Mouse (Mus musculus) layer of hippocampus, adult 9-10 months (tissue): Measurements from ENCODE around the gene Apobec2.

Experiments used
- DNase-seq: peaks from one replicate; pipeline ENCODE4 v3.0.0; 2022; ENCODE audit warnings: low spot score

Gene Apobec2

DNA sequence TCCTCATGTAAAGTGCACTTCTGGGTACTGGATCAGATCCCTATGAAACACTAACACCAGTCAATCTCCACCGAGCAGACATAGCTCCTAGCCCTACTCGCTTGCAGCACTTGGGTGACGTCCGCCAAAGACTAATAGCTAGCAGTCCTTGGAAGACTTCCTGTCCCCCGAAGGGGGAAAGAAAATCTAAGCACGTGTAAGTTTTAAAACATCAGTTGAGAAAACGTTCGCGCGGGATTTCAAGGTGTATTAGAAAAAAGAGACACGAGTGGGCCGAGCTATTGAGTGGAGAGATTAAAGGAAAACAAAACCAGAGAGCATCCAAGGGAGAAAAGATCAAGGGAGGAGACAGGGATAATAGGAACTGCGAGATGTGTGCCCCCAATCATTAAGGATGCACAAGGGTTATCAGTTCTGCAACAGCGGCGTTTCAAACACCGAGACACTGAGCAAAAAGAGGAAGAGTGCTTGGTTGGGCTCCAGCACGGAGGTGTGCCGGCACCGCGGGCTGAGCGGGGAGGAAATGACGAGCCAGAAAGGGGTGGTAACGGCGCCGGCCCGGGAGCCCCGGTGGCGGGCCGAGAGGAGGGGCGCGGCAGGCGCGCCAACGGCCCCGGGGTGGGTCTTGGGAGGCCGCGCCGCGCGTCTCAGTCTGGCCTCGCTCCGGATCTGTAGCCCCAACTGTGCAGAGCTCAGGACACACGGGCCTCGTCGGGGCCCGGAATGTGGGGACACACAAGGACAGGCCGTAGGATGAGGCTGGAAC, 24.0 kb downstream of the Apobec2 start:
- DNase-seq, result peak; percentile 37

GRCm38 (mm10) chr17:48407910-48408525, 24.7 kb downstream of the Apobec2 start:
- DNase-seq, result no peak

- DNase-seq, result no peak
Measured at GRCm38 (mm10) chr17:48407154-48407553, 25.6 kb downstream of the Apobec2 start.

- no peak for DNase-seq
Measured at GRCm38 (mm10) chr17:48404706-48405105, 28.0 kb downstream of the Apobec2 start.

- no peak for DNase-seq
Measured at GRCm38 (mm10) chr17:48403848-48404247, 28.9 kb downstream of the Apobec2 start.

GRCm38 (mm10) chr17:48402751-48403150, 30.0 kb downstream of the Apobec2 start:
- no peak for DNase-seq

GRCm38 (mm10) chr17:48401710-48402109, 31.0 kb downstream of the Apobec2 start:
- DNase-seq, result no peak

GRCm38 (mm10) chr17:48392616-48393015, 40.1 kb downstream of the Apobec2 start:
- peak; percentile 39 for DNase-seq

DNA sequence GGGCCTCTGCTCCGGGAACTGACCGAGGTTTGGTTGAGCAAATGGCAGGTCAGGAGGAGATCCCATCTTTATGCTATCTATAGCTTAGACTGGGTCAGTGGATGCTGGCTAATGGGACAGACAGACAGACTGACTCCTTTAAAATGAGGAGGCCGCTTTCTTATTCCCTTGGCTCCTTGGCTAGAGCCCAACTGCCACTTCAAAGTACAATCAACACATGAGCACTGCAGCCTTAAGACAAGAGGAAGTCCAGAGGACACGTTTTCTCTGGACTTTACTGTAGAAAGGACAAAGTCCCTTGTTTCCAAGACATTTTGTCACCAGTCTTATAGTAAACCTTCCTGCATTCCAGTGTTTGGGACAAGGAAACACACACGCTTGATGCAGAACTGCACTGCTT, 41.3 kb downstream of the Apobec2 start:
- DNase-seq, result no peak

- no peak for DNase-seq
Measured at GRCm38 (mm10) chr17:48389442-48389841, 43.3 kb downstream of the Apobec2 start.

DNA sequence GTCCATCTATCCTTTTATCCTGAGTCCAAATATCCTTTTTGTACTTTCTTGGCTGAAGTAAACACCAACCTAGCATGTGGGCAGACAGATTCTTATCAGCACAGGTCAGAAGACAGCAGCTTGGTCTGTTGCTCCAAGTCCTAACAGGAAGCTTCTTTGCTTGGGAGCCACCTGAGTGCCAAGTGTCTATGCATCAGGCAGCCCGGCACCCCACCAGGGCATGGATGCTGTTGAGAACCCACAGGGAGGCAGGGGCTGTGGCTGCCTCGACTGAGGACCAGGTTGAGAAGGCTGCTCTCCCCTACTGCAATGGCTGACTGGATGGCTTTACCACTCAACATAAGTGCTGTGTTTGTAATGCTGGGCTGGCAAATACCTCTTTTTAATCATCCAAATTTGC, 44.1 kb downstream of the Apobec2 start:
- DNase-seq, result no peak

- no peak for DNase-seq
Measured at GRCm38 (mm10) chr17:48385786-48386461, 46.8 kb downstream of the Apobec2 start.

DNA sequence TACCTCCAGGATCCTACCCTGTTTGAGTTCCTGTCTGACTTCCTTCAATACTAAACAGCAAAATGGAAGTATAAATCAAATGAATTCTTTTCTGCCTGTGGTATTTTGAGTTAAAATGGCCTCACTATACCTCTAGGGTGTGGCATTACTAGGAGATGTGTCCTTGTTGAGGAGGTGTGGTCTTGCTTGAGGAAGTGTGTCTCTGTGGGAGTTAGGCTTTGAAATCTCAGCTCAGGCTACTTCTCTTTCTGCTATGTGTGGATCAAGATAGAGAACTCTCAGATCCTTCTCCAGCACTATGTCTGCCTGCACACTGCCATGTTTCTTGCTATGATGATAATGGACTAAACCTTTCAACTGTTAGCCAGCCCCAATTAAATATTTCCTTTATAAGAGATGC, 53.7 kb downstream of the Apobec2 start:
- DNase-seq, result no peak

- DNase-seq, result no peak
Measured at GRCm38 (mm10) chr17:48376102-48376501, 56.6 kb downstream of the Apobec2 start.

GRCm38 (mm10) chr17:48372987-48373386, 59.7 kb downstream of the Apobec2 start:
- no peak for DNase-seq

DNA sequence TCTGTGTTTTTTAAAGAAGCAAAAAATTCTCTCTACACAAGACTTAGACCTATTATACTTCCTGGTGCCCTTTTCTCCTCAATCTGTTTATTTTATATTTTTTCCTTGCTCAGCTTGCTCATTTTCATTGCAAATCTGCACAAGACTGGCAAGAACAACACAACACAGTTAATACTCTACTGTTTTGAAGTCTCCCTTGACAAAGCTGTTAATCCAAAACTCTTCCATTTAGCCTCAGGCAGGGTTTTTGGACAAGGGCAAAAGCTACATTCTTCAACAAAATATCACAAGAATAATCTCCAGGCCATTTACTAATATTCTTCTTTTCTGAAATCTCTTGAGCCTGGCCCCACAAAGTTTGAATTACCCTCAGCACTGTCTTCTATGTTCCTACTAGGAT, 61.1 kb downstream of the Apobec2 start:
- DNase-seq, result no peak
